Mouse (Mus musculus): Measurements from ENCODE around the gene Cyp2u1. TPM values are rescaled to one million over a fixed set of nuclear protein-coding genes. Genes with fewer than 3 reads are reported as not detected.

Cyp2u1 gene
- polyA plus RNA-seq, 1 experiment from 2014 or later = 0.14 TPM

- Histone ChIP-seq H3K27me3 (ENCODE audit: control insufficient read depth, insufficient read depth, low read depth, low read length) (no peaks in the 10 kb centered on the region), H3K4me3 (ENCODE audit: low read depth, low read length) (peak overlapping the region; percentile 71), H3K9me3 (replicated peaks; ENCODE audit: control insufficient read depth, low read length) (no peaks in the 10 kb centered on the region), H3K4me2 (ENCODE audit: low read depth, low read length) (peak overlapping the region; percentile 81), H3K4me1 (ENCODE audit: control insufficient read depth, low read depth, low read length) (peaks cover 16% of the 10 kb centered on the region), H3K27ac (ENCODE audit: low read length) (peak overlapping the region; percentile 77), H3K36me3 (ENCODE audit: control insufficient read depth, insufficient read depth) (no peaks in the 10 kb centered on the region), H3K9ac (ENCODE audit: low read depth, low read length) (peak overlapping the region; percentile 69)
- ATAC-seq (ENCODE audit: low read depth) = peak; percentile 71
- 3% methylated on average over 8 of the region's 8 CpGs for WGBS (ENCODE audit: insufficient replicate concordance)
Measured at GRCm38 (mm10) chr3:131271157-131271556, 31.9 kb downstream of the Cyp2u1 start.

- Histone ChIP-seq H3K9me3 (replicated peaks; ENCODE audit: control insufficient read depth, low read length) (no peaks in the 10 kb centered on the region), H3K4me3 (ENCODE audit: low read depth, low read length) (peak overlapping the region; percentile 71), H3K9ac (ENCODE audit: low read depth, low read length) (no peak overlapping the region), H3K27ac (ENCODE audit: low read length) (no peak overlapping the region; the same call in 1 of the 2 replicates), H3K4me1 (ENCODE audit: control insufficient read depth, low read depth, low read length) (peaks cover 16% of the 10 kb centered on the region), H3K36me3 (ENCODE audit: control insufficient read depth, insufficient read depth) (no peaks in the 10 kb centered on the region), H3K4me2 (ENCODE audit: low read depth, low read length) (peak overlapping the region; percentile 81), H3K27me3 (ENCODE audit: control insufficient read depth, insufficient read depth, low read depth, low read length) (no peaks in the 10 kb centered on the region)
- no peak for ATAC-seq (ENCODE audit: low read depth)
- 58% methylated on average over 6 of the region's 6 CpGs for WGBS (ENCODE audit: insufficient replicate concordance)
Measured at GRCm38 (mm10) chr3:131270381-131270780, 32.6 kb downstream of the Cyp2u1 start.

GRCm38 (mm10) chr3:131266366-131267050 is 36.5 kb downstream of the Cyp2u1 start:
- H3K9me3 ChIP-seq (replicated peaks; ENCODE audit: control insufficient read depth, low read length) = no peaks in the 10 kb centered on the region
- WGBS (ENCODE audit: insufficient replicate concordance) = 57% methylated on average over 3 of the region's 3 CpGs
- no peak overlapping the region for H3K27ac ChIP-seq (ENCODE audit: low read length)
- no peaks in the 10 kb centered on the region for H3K36me3 ChIP-seq (ENCODE audit: control insufficient read depth, insufficient read depth)
- H3K4me1 ChIP-seq (ENCODE audit: control insufficient read depth, low read depth, low read length) = peaks cover 9% of the 10 kb centered on the region
- no peak overlapping the region for H3K9ac ChIP-seq (ENCODE audit: low read depth, low read length)
- ATAC-seq (ENCODE audit: low read depth) = no peak
- no peak overlapping the region for H3K4me2 ChIP-seq (ENCODE audit: low read depth, low read length)
- H3K27me3 ChIP-seq (ENCODE audit: control insufficient read depth, insufficient read depth, low read depth, low read length) = no peaks in the 10 kb centered on the region
- no peak overlapping the region for H3K4me3 ChIP-seq (ENCODE audit: low read depth, low read length)

- 59% methylated on average over 8 of the region's 8 CpGs for WGBS (ENCODE audit: insufficient replicate concordance)
- H3K9ac ChIP-seq (ENCODE audit: low read depth, low read length) = no peak overlapping the region
- H3K4me2 ChIP-seq (ENCODE audit: low read depth, low read length) = no peak overlapping the region
- H3K9me3 ChIP-seq (replicated peaks; ENCODE audit: control insufficient read depth, low read length) = no peaks in the 10 kb centered on the region
- ATAC-seq (ENCODE audit: low read depth) = peak; percentile 59
- H3K36me3 ChIP-seq (ENCODE audit: control insufficient read depth, insufficient read depth) = no peaks in the 10 kb centered on the region
- no peaks in the 10 kb centered on the region for H3K27me3 ChIP-seq (ENCODE audit: control insufficient read depth, insufficient read depth, low read depth, low read length)
- no peak overlapping the region for H3K27ac ChIP-seq (ENCODE audit: low read length)
- peaks cover 4% of the 10 kb centered on the region; the same call in 1 of the 2 replicates for H3K4me1 ChIP-seq (ENCODE audit: control insufficient read depth, low read depth, low read length)
- H3K4me3 ChIP-seq (ENCODE audit: low read depth, low read length) = no peak overlapping the region
Measured at GRCm38 (mm10) chr3:131265516-131265915, 37.5 kb downstream of the Cyp2u1 start.

GRCm38 (mm10) chr3:131263766-131264486 is 39.1 kb downstream of the Cyp2u1 start:
- ATAC-seq (ENCODE audit: low read depth) = peak; percentile 80
- Histone ChIP-seq H3K4me1 (ENCODE audit: control insufficient read depth, low read depth, low read length) (peaks cover 4% of the 10 kb centered on the region; the same call in 1 of the 2 replicates), H3K4me2 (ENCODE audit: low read depth, low read length) (peak overlapping the region; percentile 24; the same call in 1 of the 2 replicates), H3K9me3 (replicated peaks; ENCODE audit: control insufficient read depth, low read length) (no peaks in the 10 kb centered on the region), H3K36me3 (ENCODE audit: control insufficient read depth, insufficient read depth) (0 out of 2 replicates have a peak, but pooled peaks cover 2% of the 10 kb centered on the region), H3K27ac (ENCODE audit: low read length) (peak overlapping the region; percentile 53), H3K4me3 (ENCODE audit: low read depth, low read length) (no peak overlapping the region), H3K27me3 (ENCODE audit: control insufficient read depth, insufficient read depth, low read depth, low read length) (no peaks in the 10 kb centered on the region), H3K9ac (ENCODE audit: low read depth, low read length) (no peak overlapping the region)
- WGBS (ENCODE audit: insufficient replicate concordance) = 68% methylated on average over 15 of the region's 15 CpGs

GRCm38 (mm10) chr3:131260418-131260817 is 42.6 kb downstream of the Cyp2u1 start:
- Histone ChIP-seq H3K27me3 (ENCODE audit: control insufficient read depth, insufficient read depth, low read depth, low read length) (no peaks in the 10 kb centered on the region), H3K27ac (ENCODE audit: low read length) (no peak overlapping the region), H3K4me1 (ENCODE audit: control insufficient read depth, low read depth, low read length) (no peaks in the 10 kb centered on the region), H3K36me3 (ENCODE audit: control insufficient read depth, insufficient read depth) (0 out of 2 replicates have a peak, but pooled peaks cover 2% of the 10 kb centered on the region), H3K9me3 (replicated peaks; ENCODE audit: control insufficient read depth, low read length) (no peaks in the 10 kb centered on the region), H3K9ac (ENCODE audit: low read depth, low read length) (no peak overlapping the region), H3K4me3 (ENCODE audit: low read depth, low read length) (no peak overlapping the region), H3K4me2 (ENCODE audit: low read depth, low read length) (no peak overlapping the region)
- WGBS (ENCODE audit: insufficient replicate concordance) = 73% methylated on average over 6 of the region's 6 CpGs
- ATAC-seq (ENCODE audit: low read depth) = no peak

- Histone ChIP-seq H3K27me3 (ENCODE audit: control insufficient read depth, insufficient read depth, low read depth, low read length) (no peaks in the 10 kb centered on the region), H3K27ac (ENCODE audit: low read length) (no peak overlapping the region), H3K9me3 (replicated peaks; ENCODE audit: control insufficient read depth, low read length) (no peaks in the 10 kb centered on the region), H3K4me1 (ENCODE audit: control insufficient read depth, low read depth, low read length) (no peaks in the 10 kb centered on the region), H3K4me3 (ENCODE audit: low read depth, low read length) (no peak overlapping the region), H3K36me3 (ENCODE audit: control insufficient read depth, insufficient read depth) (0 out of 2 replicates have a peak, but pooled peaks cover 2% of the 10 kb centered on the region), H3K9ac (ENCODE audit: low read depth, low read length) (no peak overlapping the region), H3K4me2 (ENCODE audit: low read depth, low read length) (no peak overlapping the region)
- no peak for ATAC-seq (ENCODE audit: low read depth)
- 72% methylated on average over 9 of the region's 9 CpGs for WGBS (ENCODE audit: insufficient replicate concordance)
Measured at GRCm38 (mm10) chr3:131259392-131259965, 43.5 kb downstream of the Cyp2u1 start.

GRCm38 (mm10) chr3:131258921-131259320 is 44.1 kb downstream of the Cyp2u1 start:
- Histone ChIP-seq H3K4me1 (ENCODE audit: control insufficient read depth, low read depth, low read length) (no peaks in the 10 kb centered on the region), H3K4me3 (ENCODE audit: low read depth, low read length) (no peak overlapping the region), H3K36me3 (ENCODE audit: control insufficient read depth, insufficient read depth) (0 out of 2 replicates have a peak, but pooled peaks cover 2% of the 10 kb centered on the region), H3K27me3 (ENCODE audit: control insufficient read depth, insufficient read depth, low read depth, low read length) (no peaks in the 10 kb centered on the region), H3K4me2 (ENCODE audit: low read depth, low read length) (no peak overlapping the region), H3K9me3 (replicated peaks; ENCODE audit: control insufficient read depth, low read length) (no peaks in the 10 kb centered on the region), H3K9ac (ENCODE audit: low read depth, low read length) (no peak overlapping the region), H3K27ac (ENCODE audit: low read length) (no peak overlapping the region)
- ATAC-seq (ENCODE audit: low read depth) = no peak
- WGBS (ENCODE audit: insufficient replicate concordance) = 70% methylated on average over 3 of the region's 3 CpGs

Data from liver, embryonic 16.5 days (tissue).